Mouse (Mus musculus): ENCODE data around the gene Ptprt.

DNA sequence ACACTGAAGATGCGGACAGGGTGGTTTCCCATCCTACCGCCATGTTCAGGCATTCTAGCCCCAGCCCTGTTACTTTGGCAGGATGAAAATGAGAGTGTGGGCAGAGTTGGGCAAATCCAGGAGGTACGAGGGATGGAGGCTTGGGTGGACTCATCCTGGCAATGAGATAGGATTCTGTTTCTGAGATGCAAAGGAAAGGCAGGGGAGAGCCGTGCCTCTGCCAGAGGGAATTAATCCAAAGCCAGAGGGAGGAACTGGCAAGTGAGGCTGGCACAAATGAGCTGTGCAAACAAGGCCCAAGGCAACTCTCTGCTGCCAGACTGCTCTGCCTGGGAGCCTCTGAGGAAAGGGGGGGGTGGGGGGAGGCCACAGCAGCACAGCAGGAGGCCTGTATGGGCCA is 441.4 kb downstream of the Ptprt start:
- TF ChIP-seq ZMIZ1 (IDR thresholded peaks at IDR 0.05; ENCODE audit: low read depth, low read length) (no peak), HCFC1 (IDR thresholded peaks at IDR 0.05; ENCODE audit: low read depth, low read length) (no peak), MAX (IDR thresholded peaks at IDR 0.05; ENCODE audit: low read length) (no peak), USF2 (conservative IDR thresholded peaks at IDR 0.05; ENCODE audit: low read depth, low read length) (no peak), CTCF (conservative IDR thresholded peaks at IDR 0.05 in 1 of 2, IDR thresholded peaks at IDR 0.05 in 1 of 2; ENCODE audit: low read depth in 2 of 2, low read length in 2 of 2) (no peak), BHLHE40 (IDR thresholded peaks at IDR 0.05; ENCODE audit: low read depth, low read length) (no peak), POLR2A (IDR thresholded peaks at IDR 0.05; ENCODE audit: low read depth, low read length) (no peak), KAT2A (IDR thresholded peaks at IDR 0.05; ENCODE audit: insufficient replicate concordance, low read length) (no peak), SMC3 (IDR thresholded peaks at IDR 0.05; ENCODE audit: low read depth, low read length) (no peak), USF1 (IDR thresholded peaks at IDR 0.05; ENCODE audit: low read depth, low read length) (no peak), ZNF384 (IDR thresholded peaks at IDR 0.05; ENCODE audit: low read depth, low read length) (no peak)

Data from CH12.LX (cell line).